Mouse (Mus musculus) bone marrow, adult 2 months (tissue): ENCODE measurements at regions not wholly inside any gene's neighbourhood (a gene's known extent, or its start where the extent isn't known, plus 50 kb on each side); places are given as distances from the start of the nearest gene placed in this dataset.

Experiments
- CTCF ChIP-seq: fragments of 200-500 bp; IDR thresholded peaks from 2 replicates; pipeline ENCODE4 v1.5.1; 2011; ENCODE audit warnings: low read length, control low read depth; ENCODE audit not compliant: control insufficient read depth, insufficient read depth
- POLR2A ChIP-seq: fragments of 200-500 bp; IDR thresholded peaks from 2 replicates; pipeline ENCODE4 v1.6.1; 2011; ENCODE audit warnings: low read depth, mild to moderate bottlenecking, control low read depth, low read length, borderline replicate concordance; ENCODE audit not compliant: control insufficient read depth

- no peak for TF ChIP-seq CTCF
- no peak for TF ChIP-seq POLR2A
These were observed 162.4 kb downstream of the Icos start for GRCm38 (mm10) chr1:61139984-61140648.
